Mouse (Mus musculus) hematopoietic stem cell, adult 5-6 weeks (primary cell): ENCODE measurements around the gene Gm21976. TPM values are rescaled to one million over a fixed set of nuclear protein-coding genes. Genes with fewer than 3 reads are reported as not detected.

Experiments used
- ATAC-seq, 2 experiments: fragments of 125-278 bp in 1 of 2; replicated peaks in 1 of 2; 2 replicates each; pipeline ENCODE4 v1.8.0; 2016 to 2017; ENCODE audit warnings: inconsistent platforms in 2 of 2, mild to moderate bottlenecking in 2 of 2, moderate number of reproducible peaks in 2 of 2, low read depth in 1 of 2, moderate TSS enrichment in 1 of 2; ENCODE audit not compliant: low FRiP score in 2 of 2, poor library complexity in 2 of 2, severe bottlenecking in 2 of 2, insufficient read depth in 1 of 2, low TSS enrichment in 1 of 2
- total RNA-seq: library from RNA; stranded (forward); fragments of 172-1452, 232-1000 nt; gene quantifications from 2 replicates; pipeline ENCODE4 v1.2.3, GENCODE M21; 2017

Gm21976 gene
- total RNA-seq, 1 experiment from 2014 or later, result not detected

DNA sequence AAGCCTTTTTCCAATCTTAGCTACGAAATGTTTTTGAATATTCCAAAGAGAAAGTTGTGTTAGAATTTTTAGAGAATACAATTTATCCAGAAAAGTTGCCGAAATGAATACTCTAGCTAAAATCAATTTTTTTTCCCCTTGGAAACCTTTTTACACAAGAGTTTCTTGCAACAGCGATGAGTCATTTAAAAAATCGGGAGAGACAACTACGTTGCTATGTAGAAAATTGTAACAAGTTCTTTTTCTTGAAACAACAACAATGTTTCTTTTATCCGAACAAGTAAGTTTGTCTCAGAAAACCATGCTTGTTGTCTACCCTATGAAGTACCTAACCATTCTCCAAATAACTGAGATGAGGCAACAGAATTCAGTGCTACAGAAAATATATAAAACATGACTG is 38.2 kb downstream of the Gm21976 start:
- no peak for ATAC-seq

DNA sequence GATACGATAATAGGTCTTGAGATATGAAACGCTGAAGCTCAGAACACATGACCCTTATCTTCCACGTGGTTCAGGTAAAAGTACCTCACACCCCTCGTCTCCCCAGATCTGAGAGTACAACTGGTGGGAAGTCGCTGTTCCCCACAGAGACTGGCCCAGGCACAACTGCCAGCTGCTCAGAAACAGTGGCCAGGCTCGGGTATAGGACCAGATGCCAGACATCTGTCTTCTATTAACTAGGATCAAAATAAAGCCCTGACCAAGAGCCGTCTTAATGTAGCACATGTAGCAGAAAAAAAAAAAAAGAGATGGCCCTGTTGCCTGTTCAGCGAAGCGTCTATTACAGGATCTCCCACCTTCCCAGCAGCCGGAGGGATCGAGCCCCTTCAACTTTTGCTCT is 45.3 kb downstream of the Gm21976 start:
- ATAC-seq, result no peak

DNA sequence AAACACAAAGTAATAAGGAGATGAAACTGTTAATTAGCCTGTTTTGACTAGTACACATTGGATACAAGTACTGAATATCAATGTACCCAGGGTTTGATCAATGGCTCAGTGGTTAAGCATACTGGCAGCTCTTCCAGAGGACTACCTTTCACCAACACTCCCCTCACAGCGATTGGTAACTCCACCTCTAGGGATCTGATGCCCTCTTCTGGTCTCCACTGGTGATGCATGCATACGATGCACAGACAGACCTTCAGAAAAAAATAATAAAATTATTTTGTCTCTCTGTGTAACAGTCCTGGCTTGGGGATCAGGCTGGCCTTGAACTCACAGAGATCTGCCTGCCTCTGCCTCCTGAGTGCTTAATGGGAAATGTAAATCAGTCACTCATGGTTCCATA is 52.4 kb downstream of the Gm21976 start:
- ATAC-seq, result peak; percentile 64 to 78; a peak in 3 of 4 replicates

DNA sequence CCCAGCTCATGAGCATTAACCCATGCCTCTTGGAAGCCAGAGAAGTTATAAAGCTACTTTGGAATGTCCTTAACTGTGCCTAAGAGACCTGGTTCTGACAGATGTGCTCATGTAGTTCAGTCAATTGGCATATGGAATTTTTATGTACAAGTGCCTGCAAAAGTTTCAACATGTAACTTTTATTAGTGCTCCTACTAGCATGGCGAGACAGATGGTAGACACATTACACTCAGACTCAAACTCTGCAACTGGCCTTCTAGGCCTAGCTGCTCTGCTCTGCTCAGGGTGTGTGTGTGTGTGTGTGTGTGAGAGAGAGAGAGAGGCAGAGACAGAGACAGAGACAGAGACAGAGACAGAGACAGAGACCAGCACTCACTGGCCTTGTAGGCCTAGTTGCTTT is 56.5 kb downstream of the Gm21976 start:
- no peak for ATAC-seq

DNA sequence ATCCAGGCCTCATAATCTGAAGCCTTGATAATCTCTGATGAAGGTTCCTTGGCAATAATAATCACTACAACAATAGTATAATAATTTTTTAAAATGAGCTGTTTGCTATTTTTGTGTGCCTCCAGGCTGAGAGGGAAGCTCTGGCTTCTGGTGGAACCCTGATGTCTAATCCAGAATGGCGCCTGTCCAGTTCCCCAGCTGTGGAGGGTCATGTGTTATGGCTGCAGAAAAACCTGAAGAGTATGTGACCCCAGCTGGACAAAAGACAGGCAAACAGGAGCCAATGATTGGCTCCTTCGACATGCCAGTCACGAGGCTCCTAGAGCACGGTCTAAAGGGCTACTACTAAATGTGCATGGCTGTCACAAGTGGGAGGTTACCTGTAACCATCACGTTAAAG is 60.8 kb downstream of the Gm21976 start:
- no peak for ATAC-seq

DNA sequence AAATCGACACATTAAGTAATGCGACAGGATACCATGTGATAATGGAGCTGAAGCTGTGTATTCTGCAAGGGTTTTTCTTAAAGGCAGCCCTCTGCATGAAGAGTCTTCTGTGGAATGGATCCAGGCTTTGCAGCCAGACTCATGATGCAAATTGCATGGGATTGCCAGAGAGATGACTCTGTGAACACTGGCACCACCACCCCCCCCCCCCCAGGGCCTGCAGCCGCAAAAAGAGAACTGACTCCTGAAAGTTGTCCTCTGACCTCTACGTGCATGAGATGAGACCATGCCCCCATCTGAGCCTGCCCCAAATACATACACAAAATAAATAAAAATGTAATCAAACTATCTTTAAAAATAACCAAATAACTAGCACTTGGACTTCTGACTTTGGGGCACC is 69.8 kb downstream of the Gm21976 start:
- no peak for ATAC-seq

DNA sequence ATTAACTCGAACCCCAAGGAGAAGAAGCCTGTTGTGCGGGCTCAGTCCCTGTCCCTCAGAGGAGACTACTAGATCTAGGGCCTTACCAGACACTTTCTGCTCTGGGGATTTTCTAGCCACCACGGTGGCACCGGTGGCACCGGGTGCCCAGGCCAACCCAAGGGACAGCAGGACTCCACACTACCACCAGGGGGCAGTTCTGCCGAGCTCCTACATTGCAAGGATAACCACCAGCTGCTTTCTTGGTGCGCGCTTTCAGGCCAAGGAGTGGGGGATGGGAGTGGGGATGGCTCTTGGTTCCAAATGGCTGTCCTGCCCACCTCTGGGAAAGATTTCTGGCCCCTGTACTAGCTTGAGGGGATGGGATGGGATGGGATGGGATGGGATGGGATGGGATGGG is 71.8 kb downstream of the Gm21976 start:
- peak; percentile 66 to 70 for ATAC-seq

DNA sequence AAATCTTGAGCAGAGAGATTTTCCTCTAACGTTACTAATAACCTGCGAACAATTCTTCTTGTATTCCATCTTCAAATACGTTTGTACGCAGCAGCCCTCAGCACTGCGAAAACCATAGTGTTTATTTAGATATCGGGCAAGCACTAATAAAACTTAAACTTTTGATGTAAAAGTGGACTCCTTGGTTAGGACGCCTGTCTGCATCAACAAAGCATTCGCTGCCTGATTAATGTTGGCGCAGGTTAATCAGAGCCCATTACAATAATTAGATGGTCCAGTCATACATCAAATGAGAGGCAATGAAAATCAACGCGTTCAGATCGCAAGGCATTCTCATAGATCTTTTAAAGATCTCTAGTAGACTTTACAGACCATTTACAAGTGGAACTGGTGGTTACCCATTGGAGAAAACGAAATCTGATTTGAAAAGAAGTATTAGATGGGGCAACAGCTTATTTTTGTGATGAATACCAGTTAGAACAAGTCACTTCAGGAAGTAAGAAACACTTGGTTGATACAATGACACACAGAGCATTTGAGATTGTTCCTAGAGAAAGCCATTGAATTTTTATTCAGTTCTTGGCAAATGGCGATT is 72.8 kb downstream of the Gm21976 start:
- ATAC-seq, result no peak

DNA sequence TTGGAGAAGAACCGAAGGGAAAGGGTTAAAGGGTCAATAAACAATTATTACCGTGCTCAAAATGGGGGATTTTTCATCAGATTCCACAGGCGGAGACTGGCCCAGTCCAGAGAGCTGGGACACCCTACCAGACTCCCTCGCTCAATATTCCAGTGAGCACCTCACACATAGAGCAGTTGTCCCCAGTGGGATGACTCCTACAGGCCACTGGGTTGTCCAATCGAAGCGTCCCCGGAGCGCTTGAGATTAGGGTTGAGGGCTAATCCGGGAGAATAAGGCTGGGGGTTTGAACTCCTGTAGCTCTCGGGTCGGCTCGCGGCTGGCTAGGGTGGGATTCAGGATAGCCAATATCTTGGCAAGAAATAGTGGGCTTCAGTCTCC is 74.0 kb downstream of the Gm21976 start:
- ATAC-seq, result peak in 1 of 2 experiments; percentile 3; a peak in 2 of 4 replicates

DNA sequence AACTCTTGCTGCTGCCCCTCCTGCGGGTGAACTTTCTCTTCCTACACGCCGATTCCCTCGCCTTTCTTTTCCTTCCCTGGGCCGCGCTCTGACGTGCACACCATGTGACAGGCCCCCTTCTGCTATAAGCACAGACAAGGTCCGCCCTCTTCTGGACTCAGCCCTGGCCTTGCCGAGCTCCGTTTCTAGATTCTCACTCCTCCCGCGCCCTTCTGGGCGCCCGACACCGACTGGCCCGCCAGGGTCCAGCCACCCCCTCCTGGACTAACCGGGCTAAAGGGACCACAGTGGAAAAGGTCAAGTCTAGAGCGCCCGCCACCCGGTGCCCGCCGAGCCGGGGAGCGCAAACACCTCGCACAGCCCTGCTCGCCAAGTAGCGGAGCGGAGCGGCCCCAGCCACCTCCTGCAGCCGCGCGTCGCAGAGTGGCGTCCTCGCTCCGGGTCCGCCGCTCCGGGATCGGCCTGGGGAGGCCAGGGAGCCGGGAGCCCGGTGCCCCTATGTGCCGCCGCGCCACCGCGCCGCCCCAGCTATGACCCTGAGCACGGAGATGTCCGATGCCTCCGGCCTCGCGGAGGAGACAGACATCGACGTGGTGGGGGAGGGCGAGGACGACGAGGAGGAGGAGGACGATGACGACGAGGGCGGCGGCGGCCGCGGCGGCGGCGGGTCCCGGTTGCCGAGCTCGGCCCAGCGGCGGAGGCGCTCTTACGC is 74.6 kb downstream of the Gm21976 start, which contains the start of gene Foxd1:
TSS of gene Foxd1 (plus strand) at position 153 of the 712 bp plus-strand sequence.
- peak; percentile 58 to 75; a peak in 3 of 4 replicates for ATAC-seq

DNA sequence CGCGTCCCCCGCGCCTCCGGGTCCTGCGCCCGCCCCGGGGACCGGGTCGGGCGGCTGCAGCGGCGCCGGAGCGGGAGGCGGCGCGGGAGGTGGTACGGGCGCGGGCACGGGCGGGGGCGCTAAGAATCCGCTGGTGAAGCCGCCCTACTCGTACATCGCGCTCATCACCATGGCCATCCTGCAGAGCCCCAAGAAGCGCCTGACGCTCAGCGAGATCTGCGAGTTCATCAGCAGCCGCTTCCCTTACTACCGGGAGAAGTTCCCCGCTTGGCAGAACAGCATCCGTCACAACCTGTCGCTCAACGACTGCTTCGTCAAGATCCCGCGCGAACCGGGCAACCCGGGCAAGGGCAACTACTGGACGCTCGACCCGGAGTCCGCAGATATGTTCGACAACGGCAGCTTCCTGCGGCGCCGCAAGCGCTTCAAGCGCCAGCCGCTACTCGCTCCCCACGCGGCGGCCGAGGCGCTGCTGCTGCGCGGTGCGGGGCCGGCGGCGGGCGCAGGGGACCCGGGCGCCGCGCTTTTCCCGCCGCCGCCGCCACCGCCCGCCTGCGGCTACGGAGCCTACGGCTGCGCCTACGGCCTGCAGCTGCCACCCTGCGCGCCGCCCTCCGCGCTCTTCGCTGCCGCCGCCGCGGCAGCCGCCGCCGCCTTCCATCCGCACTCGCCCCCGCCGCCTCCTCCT is 75.3 kb downstream of the Gm21976 start:
- ATAC-seq, result no peak

DNA sequence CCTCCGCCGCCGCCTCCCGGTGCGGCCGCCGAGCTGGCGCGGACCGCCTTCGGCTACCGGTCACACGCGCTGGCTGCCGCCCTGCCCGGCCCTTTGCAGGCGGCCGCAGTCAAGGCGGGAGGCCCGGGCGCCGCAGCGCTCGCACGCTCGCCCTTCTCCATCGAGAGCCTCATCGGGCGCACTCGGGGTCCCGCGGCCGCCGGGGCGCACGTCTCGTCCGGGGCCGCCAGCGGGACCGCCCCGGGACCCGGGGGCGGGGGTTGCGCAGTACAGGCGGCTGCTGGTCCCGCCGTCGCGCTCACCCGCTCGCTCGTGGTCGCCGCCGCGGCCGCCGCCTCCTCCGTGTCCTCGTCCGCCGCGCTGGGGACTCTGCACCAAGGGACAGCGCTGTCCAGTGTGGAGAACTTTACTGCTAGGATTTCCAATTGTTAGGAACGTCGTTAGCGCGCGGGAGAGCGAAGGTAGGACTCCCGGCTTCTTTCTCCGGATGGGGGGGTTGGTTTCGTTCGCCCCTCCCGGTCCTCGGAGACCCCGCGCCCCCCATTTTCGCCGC is 75.9 kb downstream of the Gm21976 start:
- ATAC-seq, result no peak

DNA sequence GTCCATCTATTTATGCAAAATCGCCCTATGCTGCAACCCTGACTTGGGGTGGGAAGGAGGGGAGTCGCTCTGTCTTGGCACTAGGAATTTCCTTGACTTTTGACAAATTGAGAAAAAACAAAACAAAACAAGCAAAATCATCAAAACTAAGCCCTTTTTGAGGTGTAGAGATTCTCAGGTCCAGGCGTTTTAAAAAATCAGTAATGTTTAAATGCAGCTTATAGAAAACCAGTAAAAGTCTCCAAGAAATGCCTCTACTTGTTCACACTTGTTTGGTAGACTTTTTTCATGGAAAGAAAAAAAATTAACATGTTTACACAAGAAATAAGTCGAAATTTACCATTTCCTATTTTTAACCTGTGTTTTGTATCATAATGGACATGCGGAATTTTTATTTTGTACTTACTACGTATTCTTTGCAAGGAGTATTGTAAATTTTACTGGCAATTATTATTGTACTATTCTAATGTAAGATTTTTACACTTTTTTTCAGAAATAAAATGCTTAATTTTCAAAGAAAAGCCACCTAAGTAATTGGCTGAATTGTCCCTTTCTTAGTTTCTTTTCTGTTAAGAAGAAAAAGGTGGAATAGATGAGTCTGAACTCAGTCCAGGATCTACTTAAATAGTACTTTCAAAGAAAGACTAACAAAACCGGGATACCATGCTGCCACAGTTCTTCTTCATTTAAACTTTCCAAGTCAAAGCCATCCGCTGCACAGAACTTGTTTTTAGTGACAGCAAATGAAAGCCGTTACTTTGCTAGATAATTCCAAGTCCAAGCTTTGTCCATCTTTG is 76.7 kb downstream of the Gm21976 start:
- ATAC-seq, result no peak

Other genes starting within 250 kb of the Gm21976 start
- 8.5 and 17.9 TPM in 2 replicates for gene Arhgef28, start 73.4 kb upstream of the Gm21976 start, total RNA-seq
- 44.9 and 45.7 TPM in 2 replicates for gene Utp15, start 16.8 kb upstream of the Gm21976 start, total RNA-seq
- gene Ankra2, start 16.8 kb upstream of the Gm21976 start, total RNA-seq, result 18.8 and 22.5 TPM in 2 replicates
- gene Btf3, start 37.1 kb downstream of the Gm21976 start, total RNA-seq, result 1,706 and 2,199 TPM in 2 replicates
- not detected in 2 replicates for gene Foxd1, start 74.4 kb downstream of the Gm21976 start, total RNA-seq
- 0.63 TPM in 1 of 2 replicates, not detected in the other for gene Gm10320, start 212.1 kb downstream of the Gm21976 start, total RNA-seq